Mouse (Mus musculus) neural tube, embryonic 14.5 days (tissue): Measurements from ENCODE around the gene Rptor. TPM values are rescaled to one million over a fixed set of nuclear protein-coding genes. Genes with fewer than 3 reads are reported as not detected.

Experiments
- ATAC-seq: fragments of 200-750 bp; cut with Nextera tagmentation; 2 replicates; pipeline ENCODE4 v1.8.0; 2017; ENCODE audit warnings: low read depth, mild to moderate bottlenecking, moderate TSS enrichment, moderate library complexity
- H3K27ac ChIP-seq: fragments of 300-500 bp; sonication (generic); 2 replicates; pipeline ENCODE4 v1.5.1; 2014; ENCODE audit warnings: low read depth, mild to moderate bottlenecking, control low read depth, low read length, moderate library complexity, mixed read lengths
- H3K27me3 ChIP-seq: fragments of 300-500 bp; sonication (generic); 2 replicates; pipeline ENCODE4 v1.6.1; 2014; ENCODE audit warnings: low read length; ENCODE audit not compliant: control insufficient read depth, insufficient read depth
- H3K36me3 ChIP-seq: fragments of 300-500 bp; sonication (generic); 2 replicates; pipeline ENCODE4 v1.6.1; 2014; ENCODE audit warnings: low read length, mixed read lengths; ENCODE audit not compliant: control insufficient read depth, insufficient read depth
- H3K4me1 ChIP-seq: fragments of 300-500 bp; sonication (generic); 2 replicates; pipeline ENCODE4 v1.6.1; 2014; ENCODE audit warnings: low read length; ENCODE audit not compliant: control insufficient read depth, insufficient read depth
- H3K4me2 ChIP-seq: fragments of 300-500 bp; sonication (generic); 2 replicates; pipeline ENCODE4 v1.6.1; 2014; ENCODE audit warnings: mild to moderate bottlenecking, low read depth, low read length, control low read depth
- H3K4me3 ChIP-seq: fragments of 300-500 bp; sonication (generic); 2 replicates; pipeline ENCODE4 v1.5.1; 2014; ENCODE audit warnings: low read depth, low read length, control low read depth, mixed read lengths
- H3K9ac ChIP-seq: fragments of 300-500 bp; sonication (generic); replicated peaks from 2 replicates; pipeline ENCODE4 v1.6.1; 2014; ENCODE audit warnings: low read depth, mild to moderate bottlenecking, control low read depth, low read length, mixed read lengths
- H3K9me3 ChIP-seq: fragments of 300-500 bp; sonication (generic); 2 replicates; pipeline ENCODE4 v1.6.1; 2016; ENCODE audit warnings: low read length; ENCODE audit not compliant: control insufficient read depth
- WGBS: fragments of 180-500 bp; shearing (Covaris S2); extraction: QIAGEN DNeasy Blood & Tissue Kit; methylation state at CpG from one replicate; pipeline ENCODE4 v1.1.7; 2014; 5-methylcytosine and 5-hydroxymethylcytosine counted together
- polyA plus RNA-seq: library from polyadenylated mRNA; unstranded; fragments of >200 nt; fragmentation: Nextera tagmentation; extraction: Ambion mirVana; gene quantifications from 2 replicates; pipeline ENCODE4 v1.2.1, GENCODE M21; 2014

Gene Rptor
- polyA plus RNA-seq, 1 experiment from 2014 or later: 13.4 TPM

GRCm38 (mm10) chr11:119777872-119778271, 175.2 kb downstream of the Rptor start:
- H3K36me3 ChIP-seq: no peaks in the 10 kb centered on the region
- H3K9me3 ChIP-seq: no peaks in the 10 kb centered on the region
- no peak overlapping the region for H3K9ac ChIP-seq
- no peak overlapping the region for H3K4me3 ChIP-seq
- 85% methylated on average over 1 of the region's 1 CpGs for WGBS
- no peaks in the 10 kb centered on the region for H3K4me1 ChIP-seq
- no peaks in the 10 kb centered on the region for H3K27me3 ChIP-seq
- no peak overlapping the region for H3K4me2 ChIP-seq
- H3K27ac ChIP-seq: no peak overlapping the region
- ATAC-seq: no peak

GRCm38 (mm10) chr11:119780290-119780689, 177.6 kb downstream of the Rptor start:
- Histone ChIP-seq H3K9ac (no peak overlapping the region), H3K9me3 (no peaks in the 10 kb centered on the region), H3K4me1 (no peaks in the 10 kb centered on the region), H3K36me3 (no peaks in the 10 kb centered on the region), H3K4me3 (no peak overlapping the region), H3K4me2 (no peak overlapping the region), H3K27ac (no peak overlapping the region), H3K27me3 (no peaks in the 10 kb centered on the region)
- 90% methylated on average over 8 of the region's 8 CpGs for WGBS
- no peak for ATAC-seq

GRCm38 (mm10) chr11:119781165-119781564, 178.5 kb downstream of the Rptor start:
- H3K9ac ChIP-seq: no peak overlapping the region
- no peak overlapping the region for H3K4me2 ChIP-seq
- H3K9me3 ChIP-seq: no peaks in the 10 kb centered on the region
- no peak overlapping the region for H3K27ac ChIP-seq
- ATAC-seq: no peak
- no peaks in the 10 kb centered on the region for H3K36me3 ChIP-seq
- H3K4me3 ChIP-seq: no peak overlapping the region
- H3K4me1 ChIP-seq: no peaks in the 10 kb centered on the region
- H3K27me3 ChIP-seq: no peaks in the 10 kb centered on the region
- 99% methylated on average over 2 of the region's 2 CpGs for WGBS

GRCm38 (mm10) chr11:119781726-119782125, 179.0 kb downstream of the Rptor start:
- no peaks in the 10 kb centered on the region for H3K9me3 ChIP-seq
- no peak for ATAC-seq
- no peaks in the 10 kb centered on the region for H3K27me3 ChIP-seq
- no peak overlapping the region for H3K9ac ChIP-seq
- no peak overlapping the region for H3K4me3 ChIP-seq
- H3K4me1 ChIP-seq: no peaks in the 10 kb centered on the region; the same call in 1 of the 2 replicates
- 94% methylated on average over 4 of the region's 4 CpGs for WGBS
- no peak overlapping the region for H3K4me2 ChIP-seq
- H3K36me3 ChIP-seq: no peaks in the 10 kb centered on the region
- H3K27ac ChIP-seq: no peak overlapping the region

GRCm38 (mm10) chr11:119783653-119784052, 180.9 kb downstream of the Rptor start:
- no peak overlapping the region for H3K4me3 ChIP-seq
- H3K4me2 ChIP-seq: no peak overlapping the region
- WGBS: over 99% methylated on average over 4 of the region's 4 CpGs
- no peak for ATAC-seq
- H3K27me3 ChIP-seq: no peaks in the 10 kb centered on the region
- no peak overlapping the region for H3K27ac ChIP-seq
- no peak overlapping the region for H3K9ac ChIP-seq
- H3K9me3 ChIP-seq: no peaks in the 10 kb centered on the region
- no peaks in the 10 kb centered on the region for H3K36me3 ChIP-seq
- H3K4me1 ChIP-seq: peaks cover 7% of the 10 kb centered on the region

- no peaks in the 10 kb centered on the region for H3K27me3 ChIP-seq
- WGBS: 85% methylated on average over 12 of the region's 12 CpGs
- H3K27ac ChIP-seq: 0 out of 2 replicates have a peak overlapping the region, but pooled peaks have one; percentile 16
- no peak overlapping the region for H3K9ac ChIP-seq
- no peak overlapping the region for H3K4me3 ChIP-seq
- peaks cover 17% of the 10 kb centered on the region for H3K4me1 ChIP-seq
- no peak for ATAC-seq
- H3K36me3 ChIP-seq: no peaks in the 10 kb centered on the region
- no peak overlapping the region for H3K4me2 ChIP-seq
- H3K9me3 ChIP-seq: no peaks in the 10 kb centered on the region
These were observed 182.1 kb downstream of the Rptor start for GRCm38 (mm10) chr11:119784672-119785341.

- 88% methylated on average over 7 of the region's 7 CpGs for WGBS
- Histone ChIP-seq H3K27me3 (no peaks in the 10 kb centered on the region), H3K27ac (no peak overlapping the region; the same call in 1 of the 2 replicates), H3K36me3 (no peaks in the 10 kb centered on the region), H3K4me1 (peaks cover 25% of the 10 kb centered on the region), H3K9me3 (no peaks in the 10 kb centered on the region), H3K4me3 (no peak overlapping the region), H3K4me2 (no peak overlapping the region), H3K9ac (no peak overlapping the region)
- ATAC-seq: no peak
These were observed 183.1 kb downstream of the Rptor start for GRCm38 (mm10) chr11:119785661-119786384.

GRCm38 (mm10) chr11:119786385-119786880, 183.7 kb downstream of the Rptor start:
- 56% methylated on average over 8 of the region's 8 CpGs for WGBS
- Histone ChIP-seq H3K27ac (peak overlapping the region; percentile 11; the same call in 1 of the 2 replicates), H3K4me2 (no peak overlapping the region), H3K36me3 (no peaks in the 10 kb centered on the region), H3K4me1 (peaks cover 25% of the 10 kb centered on the region), H3K9ac (no peak overlapping the region), H3K9me3 (no peaks in the 10 kb centered on the region), H3K4me3 (no peak overlapping the region), H3K27me3 (no peaks in the 10 kb centered on the region)
- ATAC-seq: no peak

GRCm38 (mm10) chr11:119788488-119788887, 185.8 kb downstream of the Rptor start:
- Histone ChIP-seq H3K4me1 (peaks cover 25% of the 10 kb centered on the region), H3K27me3 (no peaks in the 10 kb centered on the region), H3K27ac (peak overlapping the region; percentile 55; the same call in 1 of the 2 replicates), H3K9ac (no peak overlapping the region), H3K4me2 (no peak overlapping the region), H3K9me3 (no peaks in the 10 kb centered on the region), H3K4me3 (no peak overlapping the region), H3K36me3 (no peaks in the 10 kb centered on the region)
- 34% methylated on average over 7 of the region's 7 CpGs for WGBS
- ATAC-seq: no peak
